Mouse (Mus musculus) lung, postnatal 0 days (tissue): ENCODE data around the gene Kcnj1. TPM values are rescaled to one million over a fixed set of nuclear protein-coding genes. Genes with fewer than 3 reads are reported as not detected.
A peak's percentile ranks its signal among the peaks of the same experiment; 100 is the strongest.

Source experiments
- ATAC-seq: fragments of 200-750 bp; cut with Nextera tagmentation; 2 replicates; pipeline ENCODE4 v1.8.0; 2017; ENCODE audit warnings: moderate library complexity
- DNase-seq: peaks from one replicate; pipeline ENCODE4 v3.0.0-alpha.2; 2016; ENCODE audit warnings: low spot score
- H3K27ac ChIP-seq: fragments of 300-500 bp; sonication (generic); 2 replicates; pipeline ENCODE4 v1.5.1; 2014; ENCODE audit warnings: antibody characterized with exemption, mild to moderate bottlenecking, low read length, mixed read lengths
- H3K27me3 ChIP-seq: fragments of 300-500 bp; sonication (generic); replicated peaks from 2 replicates; pipeline ENCODE4 v1.6.1; 2014; ENCODE audit warnings: low read length, mixed read lengths; ENCODE audit not compliant: insufficient read depth
- H3K36me3 ChIP-seq: fragments of 300-500 bp; sonication (generic); 2 replicates; pipeline ENCODE4 v1.6.1; 2014; ENCODE audit warnings: low read length, mixed read lengths; ENCODE audit not compliant: insufficient read depth
- H3K4me1 ChIP-seq: fragments of 300-500 bp; sonication (generic); 2 replicates; pipeline ENCODE4 v1.6.1; 2014; ENCODE audit warnings: antibody characterized with exemption, low read depth, low read length, mixed read lengths; ENCODE audit not compliant: insufficient read depth
- H3K4me2 ChIP-seq: fragments of 300-500 bp; sonication (generic); replicated peaks from 2 replicates; pipeline ENCODE4 v1.6.1; 2014; ENCODE audit warnings: low read depth, mild to moderate bottlenecking, low read length, moderate library complexity, mixed read lengths
- H3K4me3 ChIP-seq: fragments of 300-500 bp; sonication (generic); 2 replicates; pipeline ENCODE4 v1.5.1; 2014; ENCODE audit warnings: low read depth, low read length
- H3K9ac ChIP-seq: fragments of 300-500 bp; sonication (generic); replicated peaks from 2 replicates; pipeline ENCODE4 v1.6.1; 2014; ENCODE audit warnings: low read depth, mild to moderate bottlenecking
- H3K9me3 ChIP-seq: fragments of 300-500 bp; sonication (generic); 2 replicates; pipeline ENCODE4 v1.6.1; 2016; ENCODE audit warnings: low read length, mixed read lengths
- CTCF ChIP-seq: IDR thresholded peaks from 2 replicates; pipeline ENCODE4 v1.5.1; 2016; ENCODE audit warnings: antibody characterized with exemption, mild to moderate bottlenecking
- EP300 ChIP-seq: IDR thresholded peaks from 2 replicates; pipeline ENCODE4 v1.6.1; 2016; ENCODE audit warnings: antibody characterized with exemption, mild to moderate bottlenecking, control low read depth
- WGBS: fragments of 180-500 bp; shearing (Covaris S2); extraction: QIAGEN DNeasy Blood & Tissue Kit; methylation state at CpG from one replicate; pipeline ENCODE4 v1.1.7; 2014; 5-methylcytosine and 5-hydroxymethylcytosine counted together
- polyA plus RNA-seq: library from polyadenylated mRNA; unstranded; fragments of >200 nt; fragmentation: Nextera tagmentation; extraction: Ambion mirVana; gene quantifications from 2 replicates; pipeline ENCODE4 v1.2.1, GENCODE M21; 2015

The Kcnj1 gene
- polyA plus RNA-seq, 1 experiment from 2014 or later: not detected

DNA sequence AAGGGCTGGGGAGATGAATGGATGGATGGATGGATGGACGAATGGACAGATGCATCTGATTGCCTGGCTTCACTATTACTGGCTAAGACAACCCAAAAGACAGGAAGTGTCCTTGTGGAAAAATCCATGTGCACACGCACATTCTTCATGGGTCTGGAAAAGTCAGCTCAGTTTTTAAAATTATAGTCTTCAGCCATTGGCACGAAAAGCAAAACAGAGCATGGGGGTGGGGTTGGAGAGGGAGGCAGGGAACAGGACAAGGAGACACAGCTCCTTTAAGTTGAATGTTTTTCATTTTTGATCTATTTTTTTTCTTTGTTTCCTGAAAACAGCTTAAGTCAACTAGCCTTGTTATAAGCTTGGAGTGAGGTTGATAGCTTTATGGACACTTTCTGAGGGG, 58.8 kb downstream of the Kcnj1 start:
- DNase-seq: no peak
- no peak overlapping the region for H3K27ac ChIP-seq

DNA sequence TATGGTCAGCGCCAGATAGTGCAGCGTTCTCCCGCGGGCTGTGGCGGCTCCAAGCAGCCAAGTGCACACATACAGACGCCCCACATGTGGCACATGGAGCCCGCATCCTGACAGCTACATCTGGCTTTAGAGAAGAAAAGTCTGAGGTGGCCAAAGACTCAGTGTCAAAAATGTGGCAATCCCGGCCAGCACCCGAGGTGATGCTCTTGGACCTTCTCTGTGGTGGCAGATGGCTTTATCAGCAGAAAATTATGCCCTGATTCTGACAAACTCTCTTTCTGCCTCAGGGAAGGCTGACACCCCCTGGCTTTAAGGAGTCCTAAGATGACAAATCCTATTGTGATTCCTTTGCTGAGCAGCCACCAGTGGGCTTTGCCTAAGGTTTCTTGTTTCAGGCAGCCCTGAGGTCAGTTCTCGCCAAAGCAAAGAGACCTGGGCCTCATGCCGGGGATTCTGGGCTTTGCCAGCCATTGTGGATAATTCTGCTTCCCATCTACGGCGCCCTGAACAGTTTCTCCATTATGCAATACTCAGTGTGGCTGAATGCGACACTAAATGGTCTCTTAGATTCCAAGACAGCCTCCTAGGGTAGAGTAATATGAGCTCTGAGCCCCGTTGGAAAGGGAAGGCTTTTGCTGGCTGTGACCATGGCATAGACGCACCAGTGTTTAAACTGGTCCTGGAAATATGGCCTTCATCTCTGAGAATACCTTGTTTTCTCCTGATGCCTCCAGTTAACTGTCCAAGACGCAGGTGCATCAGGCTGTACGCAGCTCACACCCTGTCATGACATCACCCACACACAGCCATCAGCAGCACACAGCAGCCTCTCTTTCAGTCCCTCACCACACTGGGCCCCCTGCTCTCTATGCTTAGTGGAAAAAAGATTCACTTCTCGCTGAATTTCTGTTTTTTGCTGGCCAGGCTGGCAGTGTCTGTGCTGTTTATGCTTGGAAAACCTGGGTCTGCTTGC, 62.2 kb downstream of the Kcnj1 start:
- H3K4me3 ChIP-seq: no peak overlapping the region
- TF ChIP-seq CTCF (no peak), EP300 (no peak)
- no peaks in the 10 kb centered on the region for H3K27me3 ChIP-seq
- no peak for ATAC-seq
- no peaks in the 10 kb centered on the region for H3K4me1 ChIP-seq
- WGBS: 60% methylated on average over 19 of the region's 19 CpGs
- no peaks in the 10 kb centered on the region for H3K9me3 ChIP-seq
- 0 out of 2 replicates have a peak, but pooled peaks cover 7% of the 10 kb centered on the region for H3K36me3 ChIP-seq
- no peak overlapping the region for H3K27ac ChIP-seq
- H3K4me2 ChIP-seq: no peak overlapping the region
- H3K9ac ChIP-seq: no peak overlapping the region
- DNase-seq: no peak

More for the DNA sequence above, 58.8 kb downstream of the Kcnj1 start:
- no peak for ATAC-seq
- Histone ChIP-seq H3K36me3 (0 out of 2 replicates have a peak, but pooled peaks cover 7% of the 10 kb centered on the region), H3K9ac (no peak overlapping the region), H3K27me3 (no peaks in the 10 kb centered on the region), H3K4me3 (no peak overlapping the region), H3K9me3 (no peaks in the 10 kb centered on the region), H3K4me2 (no peak overlapping the region), H3K4me1 (no peaks in the 10 kb centered on the region)
- 80% methylated on average over 3 of the region's 3 CpGs for WGBS
- TF ChIP-seq CTCF: no peak
- no peak for TF ChIP-seq EP300

DNA sequence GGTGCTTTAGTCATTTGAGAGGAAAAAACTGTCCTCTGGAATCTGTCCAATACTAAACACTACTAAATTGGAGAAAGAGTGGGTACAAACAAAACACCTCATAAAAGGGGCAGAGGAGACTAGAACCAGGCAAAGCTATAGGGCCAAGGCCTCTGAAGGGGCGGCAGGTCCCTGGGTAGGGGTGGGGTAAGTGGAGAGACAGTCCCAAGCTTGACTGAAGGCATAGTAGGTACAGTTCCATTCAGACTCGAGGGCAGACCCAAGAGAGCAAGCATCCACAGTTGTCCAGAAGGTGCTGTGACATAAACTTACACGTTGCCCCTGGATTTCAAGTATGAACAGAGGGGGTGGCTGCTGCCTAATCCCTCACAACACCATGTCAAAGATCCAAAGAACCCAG, 70.8 kb downstream of the Kcnj1 start:
- Histone ChIP-seq H3K9ac (no peak overlapping the region), H3K36me3 (0 out of 2 replicates have a peak, but pooled peaks cover 6% of the 10 kb centered on the region), H3K27ac (no peak overlapping the region), H3K27me3 (no peaks in the 10 kb centered on the region), H3K4me2 (no peak overlapping the region), H3K4me3 (no peak overlapping the region), H3K9me3 (no peaks in the 10 kb centered on the region), H3K4me1 (no peaks in the 10 kb centered on the region)
- no peak for TF ChIP-seq EP300
- TF ChIP-seq CTCF: no peak
- 75% methylated on average over 3 of the region's 3 CpGs for WGBS
- DNase-seq (no peak), ATAC-seq (no peak)

DNA sequence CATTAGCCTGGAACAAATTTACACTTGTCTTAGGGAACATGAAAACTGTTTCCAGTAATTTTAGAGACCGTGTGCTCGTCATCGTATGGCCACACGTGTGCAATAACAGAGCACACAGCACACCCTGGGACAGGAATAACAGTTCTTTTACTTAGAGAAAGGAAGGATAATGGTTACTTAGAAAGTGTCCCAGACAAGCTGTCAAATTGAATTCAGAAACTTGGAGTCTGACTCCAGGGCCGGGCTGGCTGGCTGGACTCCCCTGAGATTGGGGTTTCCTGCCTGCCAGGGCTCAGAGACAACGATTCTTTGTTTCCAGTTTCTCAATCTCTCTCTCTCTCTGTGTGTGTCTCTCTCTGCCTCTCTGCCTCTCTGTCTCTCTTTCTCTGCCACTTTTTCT, 71.5 kb downstream of the Kcnj1 start:
- DNase-seq: no peak
- WGBS: 48% methylated on average over 6 of the region's 6 CpGs
- Histone ChIP-seq H3K4me3 (no peak overlapping the region), H3K9me3 (no peaks in the 10 kb centered on the region), H3K27ac (no peak overlapping the region), H3K9ac (no peak overlapping the region), H3K27me3 (no peaks in the 10 kb centered on the region), H3K4me2 (no peak overlapping the region), H3K4me1 (no peaks in the 10 kb centered on the region), H3K36me3 (0 out of 2 replicates have a peak, but pooled peaks cover 6% of the 10 kb centered on the region)
- ATAC-seq: no peak
- TF ChIP-seq EP300 (no peak), CTCF (no peak)

DNA sequence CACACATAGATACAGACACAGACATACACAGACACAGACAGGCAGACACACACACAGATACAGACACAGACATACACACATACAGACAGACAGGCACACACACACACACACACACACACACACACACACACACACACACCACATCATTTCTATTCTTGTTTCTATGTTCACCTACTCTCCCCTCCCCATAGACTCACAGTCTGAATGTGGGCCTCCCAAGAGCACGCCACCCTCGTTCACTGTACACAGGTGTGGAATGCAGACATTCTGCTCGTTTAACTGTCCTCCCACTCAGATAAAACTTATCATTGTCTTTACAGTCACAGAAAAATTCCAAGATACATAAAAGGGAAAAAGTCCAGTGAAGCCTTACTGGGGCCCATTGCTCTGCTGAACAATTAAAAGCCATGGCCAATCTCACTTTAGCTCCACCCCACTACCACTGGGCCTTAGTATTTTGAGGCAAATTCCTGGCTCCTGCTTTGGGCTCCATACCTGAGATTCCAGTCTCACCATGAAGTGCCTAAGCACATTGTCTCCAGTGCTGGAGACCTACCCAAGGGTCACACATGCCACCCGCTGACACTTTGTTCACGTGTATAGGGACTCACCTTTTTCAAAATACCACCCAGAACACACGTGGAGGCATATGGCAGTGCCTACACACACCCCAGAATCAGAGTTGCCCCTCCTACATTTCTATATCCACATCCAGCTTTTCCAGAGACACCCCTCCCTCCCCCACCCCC, 72.3 kb downstream of the Kcnj1 start:
- TF ChIP-seq CTCF: no peak
- TF ChIP-seq EP300: peak; percentile 33; the same call in 1 of the 2 replicates
- no peak overlapping the region for H3K9ac ChIP-seq
- H3K4me1 ChIP-seq: no peaks in the 10 kb centered on the region
- ATAC-seq: peak; percentile 83
- 0 out of 2 replicates have a peak, but pooled peaks cover 6% of the 10 kb centered on the region for H3K36me3 ChIP-seq
- H3K4me2 ChIP-seq: no peak overlapping the region
- no peaks in the 10 kb centered on the region for H3K27me3 ChIP-seq
- peak; percentile 41 for DNase-seq
- H3K9me3 ChIP-seq: no peaks in the 10 kb centered on the region
- WGBS: 53% methylated on average over 6 of the region's 6 CpGs
- no peak overlapping the region for H3K4me3 ChIP-seq
- H3K27ac ChIP-seq: no peak overlapping the region

DNA sequence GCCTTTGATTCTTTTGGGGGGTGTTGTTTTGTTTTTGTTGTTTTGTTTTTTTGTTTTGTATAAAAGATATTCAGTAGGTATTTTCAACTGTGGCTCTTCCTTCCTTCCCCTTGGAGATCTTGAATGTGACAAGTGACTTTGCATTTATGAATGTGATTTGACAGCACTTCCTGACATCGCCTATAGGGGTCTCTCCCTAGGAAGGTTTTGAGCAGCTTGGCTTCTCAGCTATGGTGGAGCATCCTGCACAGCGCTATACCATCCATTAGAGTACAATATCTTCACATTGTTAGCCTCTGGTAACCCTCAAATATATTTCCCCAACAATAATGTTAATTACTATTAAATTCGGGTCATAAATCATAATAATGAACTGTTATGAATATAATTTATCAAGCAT, 73.5 kb downstream of the Kcnj1 start:
- ATAC-seq (no peak), DNase-seq (peak; percentile 41)
- H3K4me1 ChIP-seq: no peaks in the 10 kb centered on the region
- TF ChIP-seq EP300 (no peak), CTCF (peak; percentile 73)
- 0 out of 2 replicates have a peak, but pooled peaks cover 6% of the 10 kb centered on the region for H3K36me3 ChIP-seq
- no peaks in the 10 kb centered on the region for H3K9me3 ChIP-seq
- H3K27ac ChIP-seq: no peak overlapping the region
- no peaks in the 10 kb centered on the region for H3K27me3 ChIP-seq
- no peak overlapping the region for H3K9ac ChIP-seq
- 61% methylated on average over 3 of the region's 3 CpGs for WGBS
- H3K4me3 ChIP-seq: no peak overlapping the region
- H3K4me2 ChIP-seq: no peak overlapping the region
